Mouse (Mus musculus) cerebellum, adult (tissue): ENCODE data around the gene Ell.

Source experiments
- ATAC-seq: cut with Nextera tagmentation; 2 replicates; pipeline ENCODE4 v1.9.2; 2017; ENCODE audit warnings: mild to moderate bottlenecking, moderate library complexity, mixed read lengths; ENCODE audit not compliant: insufficient number of reproducible peaks, low FRiP score, low TSS enrichment

The Ell gene

GRCm38 (mm10) chr8:70534281-70534680 is 5.0 kb upstream of the Ell start:
- ATAC-seq: no peak

DNA sequence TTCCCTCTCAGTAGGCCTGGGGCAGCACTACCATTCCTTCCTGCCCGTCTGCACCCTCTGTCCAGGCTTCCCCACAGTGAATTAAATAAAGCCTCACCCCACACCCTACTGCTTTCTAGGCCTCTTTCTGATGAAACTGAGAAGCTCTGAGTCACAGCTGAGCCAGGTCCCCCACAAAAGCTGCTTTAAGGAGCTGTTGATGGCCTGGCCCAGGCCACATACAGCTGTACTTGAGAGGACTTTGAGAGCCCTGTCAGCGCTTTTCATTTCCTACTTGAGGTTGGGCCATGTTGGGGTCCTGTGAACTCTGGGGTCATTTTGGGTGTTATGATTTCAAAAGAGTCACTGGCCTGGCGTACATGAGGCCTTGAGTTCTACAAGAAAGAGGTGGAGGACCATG is 4.0 kb upstream of the Ell start:
- no peak for ATAC-seq

- no peak for ATAC-seq
Measured at GRCm38 (mm10) chr8:70535701-70536100, 3.6 kb upstream of the Ell start.

DNA sequence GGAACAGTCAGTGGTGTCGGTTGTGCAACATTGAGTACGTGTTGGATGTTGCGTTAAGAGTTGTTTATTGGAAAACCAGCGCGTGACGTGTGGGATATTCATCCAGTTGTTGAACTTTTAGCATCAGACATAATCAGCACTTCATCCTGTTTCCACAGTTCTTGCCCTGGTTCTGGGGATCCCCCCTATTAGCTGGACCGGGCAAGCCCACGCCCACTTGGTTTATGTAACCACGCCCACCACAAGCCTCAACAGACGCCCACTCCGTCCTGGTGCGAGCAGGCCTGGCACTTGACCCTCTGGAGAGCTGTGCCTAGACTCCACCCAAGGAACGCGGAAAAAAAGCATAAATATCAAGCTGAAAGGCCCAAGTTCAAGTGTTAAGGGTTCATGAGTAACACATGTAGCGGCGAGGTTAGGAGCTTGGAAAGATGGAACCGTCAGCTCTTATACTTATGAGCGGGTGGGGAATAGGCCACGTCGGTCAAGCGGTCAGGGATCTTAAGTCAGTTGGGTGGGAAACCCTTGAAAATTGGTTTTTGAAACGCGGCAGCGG is 1.2 kb upstream of the Ell start:
- ATAC-seq: 0 out of 2 replicates have a peak, but pooled peaks have one; percentile 5

- peak; percentile 56 for ATAC-seq
Measured at GRCm38 (mm10) chr8:70538633-70539076, 602 bp upstream of the Ell start.

DNA sequence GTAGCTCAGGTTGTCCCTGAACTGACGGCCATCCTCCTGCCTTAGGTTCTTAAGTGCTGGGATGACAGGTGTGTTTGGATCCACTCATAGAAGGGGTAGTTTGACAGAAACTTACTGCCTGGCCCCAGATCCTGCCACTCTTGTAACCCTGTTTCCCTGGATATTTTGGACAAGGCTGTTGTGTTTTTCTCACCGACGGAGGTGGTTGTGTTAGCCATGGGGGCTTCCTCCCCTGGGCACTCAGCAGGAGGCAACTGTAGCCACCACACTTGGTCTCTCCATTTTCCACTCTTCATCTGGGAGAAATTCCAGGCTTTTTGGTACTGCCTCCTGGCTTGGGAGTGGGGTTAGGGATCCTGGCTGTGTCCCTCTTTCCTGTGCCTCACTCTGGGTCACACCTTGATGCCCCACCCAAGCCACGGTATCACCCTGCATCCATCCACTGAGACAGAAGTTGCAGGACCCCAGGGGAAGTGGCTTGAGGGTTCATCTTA is 803 bp downstream of the Ell start:
- no peak for ATAC-seq

DNA sequence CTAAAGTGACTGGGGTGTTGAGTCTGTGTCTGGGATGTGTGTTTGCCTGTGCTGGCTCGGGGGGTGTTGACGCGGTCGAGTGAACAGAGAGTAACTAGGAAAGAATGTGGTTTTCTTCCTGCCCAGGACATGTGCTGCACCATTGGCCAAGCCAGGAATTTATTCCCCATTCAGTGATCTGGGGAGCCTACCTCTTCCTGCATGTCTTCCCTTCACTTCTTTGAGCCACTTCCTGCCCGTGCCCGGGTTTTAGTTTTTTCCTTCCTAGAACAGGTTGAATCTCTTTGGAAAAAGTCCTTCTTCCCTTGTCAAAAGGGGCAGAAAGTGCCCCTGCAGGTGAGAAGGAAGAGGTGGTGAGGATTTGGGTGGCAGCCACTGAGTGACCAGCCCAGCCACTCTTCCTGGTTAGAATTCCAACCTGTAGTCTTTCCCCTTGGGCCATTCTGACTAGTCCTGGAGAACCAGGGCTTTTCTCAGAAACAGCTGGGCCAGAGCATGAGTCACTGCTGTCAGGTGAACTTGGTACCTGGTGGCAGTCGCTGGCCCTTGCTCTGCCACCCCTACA is 1.3 kb downstream of the Ell start:
- ATAC-seq: no peak

- ATAC-seq: no peak
Measured at GRCm38 (mm10) chr8:70541081-70541480, 1.8 kb downstream of the Ell start.

DNA sequence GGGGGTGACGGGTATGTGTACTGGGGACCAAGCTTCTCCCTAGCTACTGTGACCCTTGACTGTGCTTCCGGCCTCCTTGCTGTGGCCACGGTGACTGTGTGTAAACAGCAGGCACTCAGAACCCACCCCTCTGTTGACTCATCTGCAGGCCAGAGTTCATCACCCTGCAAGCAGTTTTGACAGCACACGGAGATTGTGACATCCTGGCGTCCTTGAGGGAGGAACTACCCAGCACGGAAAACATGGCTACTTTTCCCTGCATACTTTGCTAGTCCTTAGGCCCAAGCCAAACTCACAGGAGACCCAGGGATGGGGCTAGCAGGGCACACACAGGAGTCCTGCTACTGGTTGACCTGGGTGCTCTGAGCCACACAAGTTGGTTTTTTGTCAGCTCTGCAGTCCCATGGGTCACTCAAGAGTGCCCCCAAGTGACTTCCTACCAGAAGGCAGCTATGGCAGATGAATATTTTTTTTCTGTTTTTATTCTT is 5.0 kb downstream of the Ell start:
- no peak for ATAC-seq

DNA sequence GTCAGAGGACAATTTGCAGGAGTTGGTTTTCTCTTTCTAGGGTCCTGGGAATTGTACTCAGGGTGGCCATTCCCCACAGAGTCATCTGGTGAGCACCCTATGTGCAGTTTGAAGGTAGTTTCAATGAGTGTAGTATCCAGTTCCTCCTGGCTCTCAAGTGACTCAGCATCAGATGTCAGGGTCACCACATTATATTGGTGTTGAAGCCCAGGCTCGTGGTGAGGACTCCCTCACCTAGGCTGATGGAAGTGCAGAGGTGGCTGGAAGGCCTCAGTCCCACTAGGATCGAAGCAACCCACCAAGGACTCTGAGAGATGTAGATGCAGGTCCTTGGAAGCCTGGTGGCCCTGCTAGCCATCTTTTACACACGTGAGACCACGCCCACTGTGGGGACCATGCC is 7.2 kb downstream of the Ell start:
- ATAC-seq: no peak

DNA sequence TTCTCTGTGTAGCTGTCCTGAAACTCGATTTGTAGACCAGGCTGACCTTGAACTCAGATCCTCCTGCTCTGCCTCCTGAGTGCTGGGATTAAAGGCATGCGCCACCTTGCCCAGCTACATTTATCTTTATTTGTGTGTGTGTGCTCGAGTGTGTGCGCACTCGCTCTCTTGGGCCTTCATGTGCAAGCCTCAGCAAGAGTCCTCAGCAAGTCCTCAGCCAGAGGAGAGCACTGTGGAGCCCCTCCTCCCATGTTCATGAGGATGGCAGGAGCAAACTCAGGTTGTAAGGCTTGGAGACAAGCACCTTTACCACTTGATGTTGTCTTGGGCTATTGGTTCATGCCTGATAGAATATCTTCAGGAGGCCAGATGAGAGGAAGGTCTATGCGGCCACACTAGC is 8.5 kb downstream of the Ell start:
- ATAC-seq: no peak

DNA sequence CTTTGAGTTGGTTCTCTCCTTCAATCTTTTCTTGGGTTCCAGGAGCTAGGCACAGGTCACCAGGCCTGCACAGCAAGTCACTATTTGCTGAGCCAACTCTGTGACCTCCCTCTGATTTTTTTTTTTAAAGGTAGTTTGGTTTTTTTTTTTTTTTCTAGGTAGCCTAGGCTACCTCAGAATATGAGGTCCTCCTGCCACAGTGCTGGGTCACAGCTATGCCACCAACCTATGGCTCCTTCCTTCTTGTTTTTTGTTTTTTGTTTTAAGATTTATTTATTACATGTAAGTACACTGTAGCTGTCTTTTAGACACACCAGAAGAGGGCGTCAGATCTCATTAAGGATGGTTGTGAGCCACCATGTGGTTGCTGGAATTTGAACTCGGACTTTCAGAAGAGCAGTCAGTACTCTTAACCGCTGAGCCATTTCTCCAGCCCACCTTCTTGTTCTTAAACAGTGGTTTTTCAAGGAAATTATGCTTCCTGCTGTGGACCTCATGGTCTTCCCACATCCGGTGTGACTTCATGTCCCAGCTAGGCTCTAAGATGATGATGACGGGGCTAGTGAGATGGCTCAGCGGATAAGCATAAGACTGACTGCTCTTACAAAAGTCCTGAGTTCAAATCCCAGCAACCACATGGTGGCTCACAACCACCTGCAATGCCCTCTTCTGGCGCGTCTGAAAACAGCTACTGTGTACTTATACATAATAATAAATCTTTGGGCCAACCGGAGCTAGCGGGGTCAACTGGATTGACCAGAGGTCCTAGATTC is 10.3 kb downstream of the Ell start:
- ATAC-seq: no peak

DNA sequence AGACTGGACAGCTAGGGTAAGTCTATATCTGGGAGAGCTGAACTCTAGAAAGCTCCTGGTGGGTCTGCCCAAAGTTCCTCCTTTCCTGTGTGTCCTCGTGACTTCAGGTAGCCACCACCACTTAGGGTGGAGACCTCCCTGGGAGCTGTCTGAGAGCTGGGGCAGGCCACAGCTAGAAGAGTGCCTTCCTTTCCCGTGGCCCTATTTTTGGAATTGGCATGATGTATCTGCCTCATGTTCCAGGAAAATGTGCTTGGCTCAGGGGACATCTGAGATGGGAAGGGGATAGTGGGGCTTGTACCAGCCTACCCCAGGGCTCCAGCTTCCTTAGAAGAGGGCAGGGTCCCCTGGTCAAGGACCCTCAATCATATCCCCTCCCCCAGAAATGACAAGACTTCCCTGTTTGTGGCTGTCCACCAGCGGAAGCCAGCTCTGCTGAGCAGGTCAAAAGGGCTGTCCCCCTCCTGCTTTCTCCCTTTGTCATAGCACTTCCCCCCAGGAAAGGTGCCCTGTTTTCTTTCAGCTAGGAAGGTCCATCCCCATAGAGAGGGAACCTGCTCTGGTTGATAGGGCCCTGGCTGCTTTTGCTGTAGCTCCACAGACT is 12.4 kb downstream of the Ell start:
- no peak for ATAC-seq

- no peak for ATAC-seq
Measured at GRCm38 (mm10) chr8:70552836-70553235, 13.6 kb downstream of the Ell start.

DNA sequence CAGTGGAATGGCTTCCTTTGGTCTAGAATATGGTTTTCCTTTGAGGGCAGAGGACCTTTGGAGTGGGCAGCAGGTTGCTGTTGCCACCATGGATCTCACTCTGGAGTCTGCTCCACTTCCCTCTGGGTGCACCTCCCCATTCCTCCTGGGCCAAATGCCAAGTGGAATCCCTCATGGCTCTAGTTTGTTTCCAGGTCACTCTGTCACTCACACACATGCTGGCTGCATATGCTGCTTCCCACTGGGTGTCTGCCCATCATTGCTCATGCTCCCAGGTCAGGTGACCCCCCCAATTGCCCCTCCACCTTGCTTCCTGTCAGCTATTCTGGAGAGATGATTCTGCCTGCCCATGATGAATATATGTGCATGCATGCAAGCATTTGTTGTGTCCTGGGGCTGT is 14.5 kb downstream of the Ell start:
- ATAC-seq: peak; percentile 68

GRCm38 (mm10) chr8:70555079-70555747 is 16.0 kb downstream of the Ell start:
- no peak for ATAC-seq

DNA sequence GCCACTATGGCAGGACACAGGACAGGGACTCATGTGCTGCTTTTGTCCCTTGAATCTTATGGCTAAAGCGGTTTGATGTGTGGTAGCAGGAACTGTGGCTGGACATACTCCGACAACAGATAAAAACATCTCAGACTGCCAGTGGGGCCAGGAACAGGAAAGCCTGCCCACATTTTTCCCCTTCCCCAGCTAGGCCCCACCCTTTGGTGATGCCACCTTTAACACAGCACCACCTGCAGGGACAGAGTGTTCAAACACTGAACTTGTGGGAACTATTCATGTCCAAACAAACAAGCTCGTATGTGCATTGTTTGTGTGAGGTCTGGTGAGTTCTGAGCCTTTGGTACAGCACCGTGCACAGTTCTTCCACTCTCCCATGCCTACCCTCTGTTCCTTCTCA is 19.1 kb downstream of the Ell start:
- ATAC-seq: no peak

DNA sequence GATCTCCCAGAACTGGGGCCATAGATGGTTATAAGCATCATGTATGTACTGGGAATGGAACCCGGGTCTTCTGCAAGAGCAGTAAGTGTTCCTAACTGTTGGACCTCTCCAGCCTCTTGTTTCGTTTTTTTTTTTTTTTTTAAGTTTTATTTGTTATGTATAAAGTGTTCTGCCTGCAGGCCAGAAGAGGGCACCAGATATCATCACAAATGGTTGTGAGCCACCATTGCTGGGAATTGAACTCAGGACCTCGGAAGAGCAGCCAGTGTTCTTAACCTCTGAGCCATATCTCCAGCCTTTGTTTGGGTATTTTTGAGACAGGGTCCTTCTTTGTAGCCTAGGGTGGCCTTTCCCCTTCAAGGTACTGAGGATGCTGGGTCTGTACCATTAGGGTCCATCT is 19.7 kb downstream of the Ell start:
- no peak for ATAC-seq

- peak; percentile 62; the same call in 1 of the 2 replicates for ATAC-seq
Measured at GRCm38 (mm10) chr8:70560096-70560495, 20.8 kb downstream of the Ell start.

DNA sequence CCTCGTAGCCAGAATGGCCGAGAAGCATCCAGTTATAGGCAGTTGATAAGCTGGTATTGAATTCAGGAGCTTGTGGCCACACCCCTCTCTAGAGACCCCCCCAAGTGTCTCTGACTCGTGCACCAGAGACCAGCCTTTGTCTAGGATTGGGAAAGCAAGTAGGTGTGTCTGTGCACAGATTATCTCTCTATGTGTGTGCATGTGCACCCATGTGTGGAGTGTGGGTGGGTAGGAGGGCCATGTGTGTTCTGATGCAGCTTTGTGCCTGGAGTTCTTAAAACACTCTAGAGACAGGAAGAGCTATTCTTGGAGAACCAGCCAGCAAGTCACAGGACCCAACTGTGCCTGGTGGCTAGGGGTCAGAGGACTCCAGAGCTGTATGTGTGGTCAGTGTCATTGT is 21.3 kb downstream of the Ell start:
- no peak for ATAC-seq

DNA sequence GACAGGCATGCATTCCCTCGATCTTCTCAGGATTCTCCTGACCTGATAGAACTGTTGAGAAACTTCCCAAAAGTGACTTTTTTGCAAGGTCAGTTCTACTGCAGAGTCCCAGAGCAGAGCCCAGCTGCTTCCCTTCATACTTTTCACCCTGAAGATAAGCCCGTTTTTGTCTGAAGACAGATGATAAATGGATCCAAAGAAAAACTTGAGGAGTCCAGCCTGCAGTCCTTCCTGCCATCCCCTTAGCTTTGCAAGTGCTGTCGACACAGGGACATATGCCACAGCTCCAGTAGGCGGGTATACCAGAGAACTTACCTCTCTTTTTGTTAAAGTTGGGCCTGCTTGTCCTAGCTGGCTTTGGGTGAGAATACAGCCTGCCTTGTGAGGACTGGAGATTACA is 22.1 kb downstream of the Ell start:
- ATAC-seq: no peak
